Mouse (Mus musculus): ENCODE measurements around the gene Fip1l1.

DNA sequence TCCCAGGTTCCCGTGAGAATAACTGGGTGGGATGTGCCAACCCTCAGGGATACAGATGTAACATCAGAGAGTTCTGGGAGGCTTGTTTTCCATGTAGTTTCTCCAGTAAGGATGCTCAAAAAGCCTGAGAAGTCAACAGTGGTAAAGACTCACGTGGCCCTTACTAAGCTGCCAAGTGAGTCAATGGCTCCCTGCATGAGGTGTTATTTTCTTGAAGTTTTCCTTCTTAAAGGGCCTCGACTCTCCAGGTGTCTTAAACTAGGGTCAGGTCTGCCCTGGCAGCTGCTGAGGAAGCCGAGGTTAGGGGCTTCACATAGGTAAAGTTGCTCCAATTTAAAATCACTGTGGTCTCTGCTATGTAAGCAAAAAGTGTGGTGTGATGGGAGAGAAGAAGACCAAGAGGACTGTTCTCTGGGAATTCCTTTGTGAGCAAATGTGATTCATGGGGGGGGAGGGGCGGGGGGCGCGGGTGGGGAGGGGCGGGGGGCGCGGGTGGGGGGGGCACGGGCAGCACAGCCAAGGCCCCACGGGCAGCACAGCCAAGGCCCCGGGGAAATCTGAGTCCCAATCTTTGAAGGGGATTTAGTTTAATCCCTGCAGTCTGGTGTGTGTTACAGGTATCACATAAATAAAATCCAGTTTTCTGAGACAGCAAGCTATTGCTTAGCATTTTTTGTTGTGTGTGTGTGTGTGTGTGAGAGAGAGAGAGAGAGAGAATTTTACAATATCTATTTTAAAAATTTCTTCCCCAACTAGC lies 82.7 kb downstream of the Fip1l1 start:
- TF ChIP-seq POLR2A (IDR thresholded peaks at IDR 0.05; ENCODE audit: insufficient read depth, low read length) (no peak), CTCF (IDR thresholded peaks at IDR 0.05; ENCODE audit: low read depth, low read length) (no peak), EP300 (IDR thresholded peaks at IDR 0.05; ENCODE audit: insufficient read depth, low read depth, low read length) (no peak)
